Mouse (Mus musculus) G1E (cell line): Measurements from ENCODE around the gene Nenf.

Experiments used
- CTCF ChIP-seq: IDR thresholded peaks from 2 replicates; pipeline ENCODE4 v1.5.1; 2012; ENCODE audit warnings: low read depth, low read length, inconsistent platforms, mixed read lengths
- GATA1 ChIP-seq: IDR thresholded peaks from 2 replicates; pipeline ENCODE4 v1.6.1; 2012; ENCODE audit warnings: borderline replicate concordance, low read length, inconsistent platforms, mixed read lengths
- GATA2 ChIP-seq: IDR thresholded peaks from 2 replicates; pipeline ENCODE4 v1.6.1; 2012; ENCODE audit warnings: low read depth, low read length, inconsistent platforms, borderline replicate concordance
- POLR2AphosphoS5 ChIP-seq: IDR thresholded peaks from 2 replicates; pipeline ENCODE4 v1.6.1; 2012; ENCODE audit warnings: low read depth, low read length, inconsistent platforms; ENCODE audit not compliant: insufficient replicate concordance
- TAL1 ChIP-seq: conservative IDR thresholded peaks from 2 replicates; pipeline ENCODE4 v1.6.1; 2012; ENCODE audit warnings: low read depth, low read length, inconsistent platforms, mixed read lengths

DNA sequence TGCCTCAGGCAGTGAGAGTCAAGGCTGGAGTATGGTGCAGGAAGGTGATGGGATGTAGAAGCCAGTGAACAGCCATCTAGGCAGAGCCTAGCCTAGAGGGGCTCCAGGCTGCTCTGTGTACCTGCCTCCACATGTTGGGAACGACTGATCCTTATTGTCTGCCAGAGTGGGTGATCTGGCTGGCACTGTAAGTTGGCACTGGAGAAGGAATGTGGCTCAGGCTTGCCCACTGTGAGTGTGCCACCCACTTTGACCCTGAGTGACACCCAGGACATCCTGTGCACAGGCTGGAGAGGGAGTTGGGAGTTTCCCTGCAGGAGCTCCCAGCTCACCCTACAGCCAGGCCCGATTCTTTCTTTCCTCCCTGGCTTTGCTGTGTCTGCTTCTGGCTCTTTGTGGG, 21.9 kb upstream of the Nenf start:
- no peak for TF ChIP-seq CTCF
- no peak for TF ChIP-seq TAL1
- TF ChIP-seq POLR2AphosphoS5, result no peak
- TF ChIP-seq GATA1, result no peak
- no peak for TF ChIP-seq GATA2
